Mouse (Mus musculus): ENCODE results near the gene Morc2a. TPM values are rescaled to one million over a fixed set of nuclear protein-coding genes. Genes with fewer than 3 reads are reported as not detected.

Gene Morc2a
- total RNA-seq, 1 experiment from 2014 or later = 34.8 TPM

DNA sequence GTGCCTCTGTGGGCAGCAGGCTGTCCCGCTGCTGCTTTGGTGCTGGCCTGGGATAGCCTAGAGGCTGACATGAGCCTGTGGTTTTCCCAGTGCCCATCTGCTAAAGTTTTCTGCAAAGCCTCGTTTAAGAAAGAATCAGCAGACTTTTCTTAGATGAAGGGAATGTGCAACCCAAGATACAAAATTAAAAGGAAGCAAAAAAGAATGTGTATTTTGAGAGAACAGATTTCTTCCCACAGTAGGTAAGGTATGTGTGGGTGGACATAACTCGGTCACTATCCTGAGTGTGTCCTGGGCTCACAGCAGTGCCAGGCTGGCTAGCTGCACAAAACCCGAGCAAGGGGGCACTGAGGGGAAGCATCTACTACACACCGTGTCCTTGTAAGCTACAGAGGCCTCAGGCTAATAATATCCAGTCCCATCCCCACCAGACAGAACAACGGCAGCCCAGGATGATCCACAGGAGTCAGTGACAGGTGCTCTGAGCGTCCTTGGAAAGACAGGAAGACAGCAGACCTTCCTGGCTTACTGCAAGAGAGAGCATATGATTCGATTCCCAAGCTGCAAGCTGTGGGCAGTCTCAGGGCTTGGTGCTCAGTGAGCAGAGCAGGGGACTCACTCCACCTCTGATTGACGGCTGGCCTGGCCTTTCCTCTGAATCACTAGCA is 78.6 kb downstream of the Morc2a start:
- no peak for ATAC-seq (replicated peaks; ENCODE audit: low read depth, poor library complexity, severe bottlenecking)

GRCm38 (mm10) chr11:3731469-3731868 is 82.5 kb downstream of the Morc2a start:
- no peak for ATAC-seq (replicated peaks; ENCODE audit: low read depth, poor library complexity, severe bottlenecking)

DNA sequence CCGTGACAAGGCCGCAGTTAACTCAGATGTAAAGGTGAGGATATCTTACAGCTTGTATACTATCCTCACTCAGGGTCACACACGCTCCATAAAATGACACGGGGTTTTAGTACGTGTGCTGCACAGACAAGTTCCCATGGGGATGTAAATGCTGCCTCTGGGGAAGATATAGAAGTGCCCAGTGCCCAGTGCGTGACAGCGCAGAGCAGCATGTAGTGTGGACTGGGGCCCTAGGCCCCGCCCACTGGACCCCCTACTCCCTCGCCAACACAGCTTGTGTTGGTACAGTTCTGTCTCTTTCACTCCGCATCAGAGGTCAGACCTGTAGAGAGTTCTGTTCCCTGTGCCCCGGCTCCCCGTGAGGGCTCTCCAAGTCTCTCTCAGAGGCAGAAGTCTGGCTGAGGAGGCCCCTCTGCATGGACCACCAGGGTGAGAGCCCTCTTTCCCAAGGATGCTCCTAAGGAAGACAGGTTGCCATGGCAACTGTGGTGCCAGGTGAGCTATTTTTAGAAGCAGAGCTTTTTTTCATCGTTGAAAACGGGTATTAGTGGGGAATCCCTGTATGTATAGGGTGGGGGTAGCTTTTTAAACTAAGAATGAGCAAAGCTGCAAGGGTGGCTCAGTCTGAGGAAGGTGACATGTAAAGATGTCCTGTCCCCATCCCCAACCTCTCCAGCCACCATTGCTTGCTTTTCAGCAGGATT is 85.1 kb downstream of the Morc2a start:
- no peak for ATAC-seq (replicated peaks; ENCODE audit: low read depth, poor library complexity, severe bottlenecking)

DNA sequence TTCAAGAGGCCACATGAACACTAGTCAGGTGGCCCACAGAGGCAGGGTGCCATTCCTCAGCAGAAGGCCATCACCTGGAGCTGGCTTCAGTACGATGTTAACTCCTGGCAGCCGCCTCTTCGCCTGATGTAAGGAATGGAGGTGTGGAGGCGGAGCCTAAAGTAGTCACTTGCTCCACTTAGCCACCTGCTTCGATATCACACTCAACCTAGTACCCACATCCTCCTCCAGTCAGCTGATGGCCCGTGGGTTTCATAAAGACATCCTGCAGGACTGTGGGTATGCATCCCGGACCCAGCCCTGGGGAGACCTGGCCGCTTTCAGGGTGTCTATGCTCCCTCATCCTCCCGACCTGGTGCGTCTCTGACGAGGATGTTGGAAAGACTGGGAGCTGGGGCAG is 86.7 kb downstream of the Morc2a start:
- no peak for ATAC-seq (replicated peaks; ENCODE audit: low read depth, poor library complexity, severe bottlenecking)

- no peak for ATAC-seq (replicated peaks; ENCODE audit: low read depth, poor library complexity, severe bottlenecking)
Measured at GRCm38 (mm10) chr11:3738778-3739177, 89.8 kb downstream of the Morc2a start.

Other genes starting within 250 kb of the Morc2a start
- gene Limk2, start 240.0 kb upstream of the Morc2a start, total RNA-seq (2017) = 13.8 and 28.4 TPM in 2 replicates
- gene Rnf185, start 196.8 kb upstream of the Morc2a start, total RNA-seq (2017) = 6.4 and 8.4 TPM in 2 replicates
- gene Pla2g3, start 160.9 kb upstream of the Morc2a start, total RNA-seq (2017) = not detected in 2 replicates
- not detected in 2 replicates for gene Inpp5j, start 144.4 kb upstream of the Morc2a start, total RNA-seq (2017)
- 3.2 and 3.7 TPM in 2 replicates for gene Selenom, start 134.5 kb upstream of the Morc2a start, total RNA-seq (2017)
- 5.2 and 6.9 TPM in 2 replicates for gene Smtn, start 108.6 kb upstream of the Morc2a start, total RNA-seq (2017)
- gene Osbp2, start 214.7 kb downstream of the Morc2a start, total RNA-seq (2017) = not detected in 2 replicates
- gene 4921536K21Rik, start 245.9 kb downstream of the Morc2a start, total RNA-seq (2017) = not detected in 2 replicates
- gene Dusp18, start 246.0 kb downstream of the Morc2a start, total RNA-seq (2017) = 0.29 and 0.69 TPM in 2 replicates

All from common myeloid progenitor, adult 5-6 weeks (primary cell).